Mouse (Mus musculus): ENCODE data around the gene Usp22. TPM values are rescaled to one million over a fixed set of nuclear protein-coding genes. Genes with fewer than 3 reads are reported as not detected.
"Not testable (repeated sequence)": the region's sequence is repeated elsewhere in the genome, so short reads cannot be mapped to it uniquely, and the experiment has no call there.

Usp22 gene
- total RNA-seq, 2 experiments from 2014 or later = 23.3 to 63.5 TPM

DNA sequence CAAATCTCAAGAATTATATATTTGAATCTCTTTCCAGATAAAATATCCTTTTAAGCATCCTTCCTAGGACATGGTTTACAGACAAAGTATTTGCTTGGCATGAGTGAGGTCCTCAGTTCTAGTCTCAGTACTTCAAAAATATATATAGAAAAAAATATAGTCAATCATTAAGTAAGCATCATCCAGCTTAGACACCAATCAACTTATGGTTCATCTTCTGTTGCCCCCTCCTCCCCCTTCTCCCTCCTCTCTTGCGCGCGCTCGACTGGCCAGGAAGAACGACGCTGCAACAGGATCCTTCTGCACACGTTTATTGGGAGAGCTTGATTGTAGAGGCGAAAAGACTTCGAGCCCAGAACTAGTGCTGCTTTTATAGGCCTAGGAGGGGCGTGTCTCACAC, 17.3 kb upstream of the Usp22 start:
- not testable (repeated sequence) for ATAC-seq (replicated peaks; ENCODE audit: poor library complexity, severe bottlenecking)

DNA sequence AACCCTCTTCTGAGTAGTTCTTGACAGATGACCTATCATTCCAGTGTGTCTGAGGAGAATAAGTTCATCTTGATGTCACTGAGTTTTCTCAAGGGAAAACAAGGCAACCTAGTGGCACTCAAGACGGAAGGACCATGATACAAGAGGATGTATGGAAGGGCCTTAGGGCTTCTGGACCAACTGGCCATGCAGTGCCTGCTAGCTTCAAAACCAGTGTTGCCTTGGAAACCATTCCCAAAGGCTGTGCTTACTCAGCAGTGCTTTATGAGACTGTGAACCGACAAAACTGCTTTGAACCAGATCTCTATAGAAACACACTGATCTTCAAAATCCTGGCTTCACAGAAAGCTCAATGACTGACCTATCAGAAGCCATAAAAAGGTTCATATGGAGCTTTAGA, 15.9 kb upstream of the Usp22 start:
- no peak for ATAC-seq (replicated peaks; ENCODE audit: poor library complexity, severe bottlenecking)

DNA sequence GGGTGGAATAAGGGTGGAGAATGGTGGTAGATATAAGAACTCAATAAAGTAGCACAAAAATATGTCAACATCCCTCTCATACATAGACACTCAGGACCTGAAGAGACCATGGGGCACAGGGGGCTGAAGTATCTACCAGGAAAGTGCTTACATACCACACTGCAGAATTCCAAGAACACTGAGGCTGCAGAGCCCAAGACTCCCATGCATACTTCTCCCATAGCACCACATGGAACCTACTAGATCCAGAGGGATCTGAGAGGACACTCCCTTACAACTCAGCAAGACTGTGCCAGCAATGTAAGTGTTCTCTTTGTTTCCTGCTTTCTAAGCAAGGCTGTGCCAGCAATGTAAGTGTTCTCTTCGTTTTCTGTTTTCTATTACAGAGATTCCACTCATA, 9.0 kb upstream of the Usp22 start:
- no peak for ATAC-seq (replicated peaks; ENCODE audit: poor library complexity, severe bottlenecking)

DNA sequence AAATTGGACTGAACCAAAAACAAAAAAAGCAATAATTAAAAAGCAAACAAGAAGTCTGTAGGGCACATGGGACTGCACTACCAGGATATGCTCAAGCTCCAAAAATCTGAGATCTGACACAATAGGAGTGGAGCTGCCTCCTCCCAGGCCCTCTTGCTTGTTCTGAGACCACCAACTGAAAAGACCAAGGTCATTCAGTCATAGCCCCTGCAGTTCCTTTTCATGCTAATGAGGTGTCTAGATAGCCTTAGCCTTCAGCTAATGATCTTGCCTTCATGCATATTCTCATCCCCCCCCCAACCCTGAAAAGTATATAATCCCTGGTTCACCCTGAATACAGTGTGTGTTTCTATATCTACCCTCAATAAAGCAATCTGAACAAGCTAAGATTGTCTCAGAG, 6.8 kb upstream of the Usp22 start:
- no peak for ATAC-seq (replicated peaks; ENCODE audit: poor library complexity, severe bottlenecking)

DNA sequence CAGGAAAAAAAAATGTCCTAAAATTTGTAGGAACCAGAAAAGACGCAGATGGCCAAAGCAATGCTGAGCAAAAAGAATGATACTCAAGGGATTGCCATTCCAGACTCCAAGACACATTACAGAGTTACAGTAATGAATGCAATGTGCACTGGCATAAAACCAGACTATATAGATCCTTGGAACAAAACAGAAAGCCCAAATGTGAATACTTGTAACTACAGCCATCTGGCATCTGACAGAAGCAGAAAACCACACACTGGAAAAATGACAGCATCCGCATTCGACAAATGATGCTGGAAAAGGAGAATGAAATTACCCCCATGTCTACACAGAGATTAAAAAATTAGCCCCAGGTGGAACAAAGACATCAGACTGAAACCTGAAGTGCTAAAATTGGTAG, 5.5 kb upstream of the Usp22 start:
- ATAC-seq (replicated peaks; ENCODE audit: poor library complexity, severe bottlenecking) = no peak

GRCm38 (mm10) chr11:61176321-61176720, 1.5 kb upstream of the Usp22 start:
- peak; percentile 43 for ATAC-seq (replicated peaks; ENCODE audit: poor library complexity, severe bottlenecking)

DNA sequence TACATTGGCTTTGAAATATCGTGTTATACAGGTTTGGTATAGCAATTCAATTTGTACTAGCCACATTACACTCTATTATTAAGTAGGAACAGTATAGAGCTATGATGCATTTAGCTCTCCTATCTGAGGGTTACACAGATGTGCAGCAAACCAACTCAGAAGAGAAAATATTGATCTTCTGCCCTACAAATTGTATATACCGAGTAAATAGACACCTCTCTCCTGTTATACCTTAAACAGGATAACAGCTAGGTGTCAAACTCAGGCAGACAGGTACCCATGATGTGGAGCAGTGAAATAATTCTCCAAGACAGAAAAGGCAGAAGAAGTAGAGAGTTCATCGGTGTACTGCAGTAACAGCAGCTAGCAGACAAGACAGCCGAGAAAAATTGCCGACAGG, 923 bp upstream of the Usp22 start:
- no peak for ATAC-seq (replicated peaks; ENCODE audit: poor library complexity, severe bottlenecking)

DNA sequence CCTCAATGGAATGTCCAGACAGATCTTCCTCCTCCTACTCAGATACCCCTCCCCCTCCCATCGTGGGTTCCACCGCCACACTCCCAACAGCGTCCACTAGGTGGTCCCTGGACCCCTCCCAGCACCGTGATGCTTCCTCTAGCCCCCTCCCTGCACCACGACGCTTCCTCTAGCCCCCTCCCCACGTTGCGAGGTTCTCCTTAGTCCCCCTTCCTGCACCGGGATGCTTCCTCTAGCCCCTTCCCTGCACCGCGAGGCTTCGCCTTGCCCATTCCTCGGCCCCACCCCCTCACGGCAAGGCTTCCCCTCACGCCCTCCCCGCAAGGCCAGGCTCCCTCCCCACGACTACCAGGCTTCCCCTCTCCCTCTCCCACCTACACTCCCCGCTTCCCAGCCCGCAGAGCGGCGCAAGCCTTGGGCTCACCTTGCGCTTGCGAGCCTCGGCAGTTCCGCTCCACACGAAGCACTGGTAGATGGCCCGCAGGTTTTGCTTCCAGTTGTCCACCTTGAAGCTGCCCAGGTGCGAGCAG, 499 bp downstream of the Usp22 start:
- peak; percentile 38 for ATAC-seq (replicated peaks; ENCODE audit: poor library complexity, severe bottlenecking)

DNA sequence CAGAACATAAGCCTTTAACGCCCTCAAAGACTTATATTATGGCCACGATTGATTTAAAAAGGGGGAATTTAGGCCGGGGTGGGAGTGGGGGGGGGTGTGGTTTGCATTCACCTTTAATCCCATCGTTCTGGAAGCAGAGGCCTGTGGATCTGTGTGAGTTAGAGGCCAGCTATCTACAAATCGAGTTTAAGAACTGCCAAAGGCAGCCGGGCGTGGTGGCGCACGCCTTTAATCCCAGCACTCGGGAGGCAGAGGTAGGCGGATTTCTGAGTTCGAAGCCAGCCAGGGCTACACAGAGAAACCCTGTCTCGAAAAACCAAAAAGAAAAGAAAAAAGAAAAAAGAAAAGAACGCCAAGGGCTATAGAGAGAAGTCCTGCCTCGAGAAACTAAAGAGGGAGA, 1.4 kb downstream of the Usp22 start:
- ATAC-seq (replicated peaks; ENCODE audit: poor library complexity, severe bottlenecking) = not testable (repeated sequence)

DNA sequence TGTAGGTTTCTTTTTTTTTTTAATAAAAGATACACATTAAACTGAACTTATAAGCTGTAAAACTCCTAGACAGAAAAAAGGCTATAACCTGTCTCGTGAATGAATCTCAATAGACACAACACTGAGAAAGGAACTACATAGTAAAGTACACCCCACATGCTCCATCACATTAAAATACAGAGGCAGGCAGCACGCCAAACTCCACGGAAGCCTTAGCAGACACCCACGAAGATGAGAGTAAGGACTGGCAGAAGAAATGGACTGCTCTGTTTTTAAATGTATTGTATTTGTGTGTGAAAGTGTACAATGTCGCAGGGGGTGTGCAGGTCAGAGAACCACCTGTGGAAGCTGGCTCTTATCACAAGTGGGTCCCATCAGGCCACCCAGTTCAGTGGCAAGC, 4.7 kb downstream of the Usp22 start:
- no peak for ATAC-seq (replicated peaks; ENCODE audit: poor library complexity, severe bottlenecking)

DNA sequence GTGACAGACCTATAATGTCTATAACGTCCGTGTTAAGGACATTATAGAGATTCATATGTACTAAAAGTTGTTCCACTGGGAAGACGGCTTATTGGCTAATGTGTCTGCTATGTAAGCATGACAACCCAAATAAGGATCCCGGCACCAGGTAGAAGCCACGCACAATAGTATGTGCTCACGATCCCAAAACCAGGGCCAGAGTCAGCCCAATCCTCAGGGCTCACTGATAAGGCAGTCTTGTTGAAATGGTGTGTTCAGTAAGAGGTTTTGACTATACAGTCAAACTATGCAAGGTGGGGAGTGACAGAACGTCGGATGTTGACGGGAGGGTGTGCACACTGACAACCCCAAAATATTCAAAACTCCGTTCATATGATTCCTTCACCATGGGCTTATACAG, 10.0 kb downstream of the Usp22 start:
- ATAC-seq (replicated peaks; ENCODE audit: poor library complexity, severe bottlenecking) = no peak

DNA sequence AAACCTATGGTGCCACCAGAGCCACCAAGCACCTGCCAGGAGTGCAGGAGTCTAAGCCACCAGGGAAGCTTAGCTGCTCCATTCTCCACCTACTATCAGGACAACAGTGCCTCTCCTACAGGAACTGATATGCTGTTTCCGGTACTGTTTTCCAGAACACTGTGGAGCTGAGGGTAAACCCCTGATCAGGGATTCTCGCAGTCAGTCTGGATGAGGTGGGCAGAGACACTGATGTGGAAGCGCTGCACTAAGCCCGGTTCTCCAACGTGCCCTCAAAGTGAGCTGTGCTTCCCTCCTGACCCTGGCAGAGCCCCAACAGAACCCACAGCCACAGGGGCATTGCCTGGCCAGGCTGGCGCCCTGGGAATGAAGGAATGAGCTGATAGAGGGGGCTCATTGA, 10.5 kb downstream of the Usp22 start:
- no peak for ATAC-seq (replicated peaks; ENCODE audit: poor library complexity, severe bottlenecking)

DNA sequence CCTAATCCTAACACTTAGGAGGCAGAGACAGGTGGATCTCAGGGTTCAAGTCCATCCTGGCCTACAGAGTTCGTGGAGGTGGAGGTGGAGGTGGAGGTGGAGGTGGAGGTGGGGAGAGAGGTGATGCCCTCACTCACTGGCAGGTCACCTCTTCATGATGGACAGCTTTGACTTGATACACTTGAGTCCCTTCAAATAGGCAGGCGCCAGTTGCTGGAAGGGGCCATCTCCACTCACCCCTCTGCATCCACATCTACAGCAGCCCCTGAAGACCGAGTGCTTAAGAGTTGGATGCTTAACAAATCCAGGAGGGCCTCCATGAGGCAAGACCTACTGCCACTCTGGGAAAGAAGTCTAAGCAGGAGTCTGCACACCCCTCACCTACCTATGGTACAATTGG, 11.5 kb downstream of the Usp22 start:
- ATAC-seq (replicated peaks; ENCODE audit: poor library complexity, severe bottlenecking) = no peak

GRCm38 (mm10) chr11:61162776-61163175, 12.1 kb downstream of the Usp22 start:
- no peak for ATAC-seq (replicated peaks; ENCODE audit: poor library complexity, severe bottlenecking)

DNA sequence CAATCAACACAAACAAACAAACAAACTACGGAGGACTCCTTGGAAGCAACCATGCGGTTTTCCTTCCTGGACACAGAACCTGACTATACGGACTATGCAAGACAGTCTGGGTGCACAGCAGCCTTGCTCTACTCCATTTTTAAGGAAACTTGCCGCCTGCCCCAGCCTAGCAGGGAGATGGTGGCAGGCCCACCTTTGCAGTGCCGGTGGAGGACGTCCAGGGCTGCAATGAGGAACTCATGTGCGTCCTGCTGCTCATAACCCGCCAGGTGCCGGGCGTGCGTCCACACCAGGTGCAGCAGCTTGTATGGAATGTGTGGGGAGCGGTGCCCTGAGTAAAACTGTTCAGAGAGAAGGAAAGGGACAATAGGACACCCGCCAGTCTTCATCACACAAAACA, 13.7 kb downstream of the Usp22 start:
- ATAC-seq (replicated peaks; ENCODE audit: poor library complexity, severe bottlenecking) = no peak

- peak; percentile 78 for ATAC-seq (replicated peaks; ENCODE audit: poor library complexity, severe bottlenecking)
Measured at GRCm38 (mm10) chr11:61159796-61160732, 14.8 kb downstream of the Usp22 start.

DNA sequence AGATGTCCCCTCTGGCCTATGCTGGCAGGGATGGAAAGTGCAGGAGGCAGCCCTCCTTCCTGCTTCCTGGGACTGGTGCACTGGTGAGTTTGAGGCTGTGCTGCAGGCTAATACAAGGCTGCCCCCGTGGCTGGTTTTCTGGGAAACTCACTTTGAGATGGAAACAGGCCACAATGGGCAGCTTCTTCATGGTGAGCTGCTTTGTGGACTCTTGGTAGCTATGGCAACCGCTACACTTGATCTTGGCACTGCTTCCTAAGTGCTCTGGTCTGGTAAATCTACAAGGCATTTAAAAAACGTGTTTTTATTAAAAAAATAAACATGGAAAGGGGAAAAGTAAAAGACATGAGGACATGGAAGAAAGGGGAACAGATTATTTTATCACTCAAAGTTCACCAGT, 16.7 kb downstream of the Usp22 start:
- ATAC-seq (replicated peaks; ENCODE audit: poor library complexity, severe bottlenecking) = no peak

DNA sequence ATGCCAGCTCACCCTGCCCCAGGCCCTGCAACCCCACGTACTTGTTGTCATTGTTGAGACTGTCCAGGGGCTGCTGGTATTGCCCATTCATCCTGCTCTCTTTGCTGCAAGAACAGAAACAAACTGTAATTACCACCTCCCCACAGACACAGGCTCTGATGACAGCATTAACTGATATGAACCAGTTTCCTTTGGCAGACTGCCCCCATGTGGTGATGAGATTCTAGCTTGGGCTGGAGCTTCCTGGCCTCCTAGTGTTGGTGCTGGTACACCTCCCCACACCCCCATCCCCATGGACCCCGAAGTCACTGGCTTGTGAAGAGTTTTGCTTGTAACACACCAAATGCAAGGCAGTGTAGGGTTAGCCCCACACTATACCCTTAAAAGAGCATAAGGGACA, 19.1 kb downstream of the Usp22 start:
- ATAC-seq (replicated peaks; ENCODE audit: poor library complexity, severe bottlenecking) = 0 out of 2 replicates have a peak, but pooled peaks have one; percentile 13

GRCm38 (mm10) chr11:61150233-61151001, 24.4 kb downstream of the Usp22 start:
- ATAC-seq (replicated peaks; ENCODE audit: poor library complexity, severe bottlenecking) = no peak; the same call in 1 of the 2 replicates

DNA sequence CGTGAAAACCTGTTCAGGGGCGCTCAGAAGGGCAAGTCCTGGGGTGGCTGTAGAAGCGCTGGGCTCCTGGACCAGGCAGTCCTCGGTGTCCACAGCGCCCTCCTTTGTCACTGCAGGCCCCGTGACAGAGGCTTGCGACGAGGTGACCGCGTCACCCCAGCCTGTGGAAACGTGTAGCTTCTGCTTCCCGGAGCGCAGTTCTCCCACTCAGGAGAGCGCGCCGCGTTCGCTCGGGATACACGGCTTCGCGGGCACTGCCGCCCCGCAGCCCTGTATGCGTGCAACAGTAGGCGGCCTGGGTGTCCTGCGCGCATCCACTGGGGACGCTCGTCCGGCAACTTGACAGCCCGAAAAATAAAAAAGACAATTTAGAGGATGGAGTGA, 27.6 kb downstream of the Usp22 start:
- 0 out of 2 replicates have a peak, but pooled peaks have one; percentile 6 for ATAC-seq (replicated peaks; ENCODE audit: poor library complexity, severe bottlenecking)

DNA sequence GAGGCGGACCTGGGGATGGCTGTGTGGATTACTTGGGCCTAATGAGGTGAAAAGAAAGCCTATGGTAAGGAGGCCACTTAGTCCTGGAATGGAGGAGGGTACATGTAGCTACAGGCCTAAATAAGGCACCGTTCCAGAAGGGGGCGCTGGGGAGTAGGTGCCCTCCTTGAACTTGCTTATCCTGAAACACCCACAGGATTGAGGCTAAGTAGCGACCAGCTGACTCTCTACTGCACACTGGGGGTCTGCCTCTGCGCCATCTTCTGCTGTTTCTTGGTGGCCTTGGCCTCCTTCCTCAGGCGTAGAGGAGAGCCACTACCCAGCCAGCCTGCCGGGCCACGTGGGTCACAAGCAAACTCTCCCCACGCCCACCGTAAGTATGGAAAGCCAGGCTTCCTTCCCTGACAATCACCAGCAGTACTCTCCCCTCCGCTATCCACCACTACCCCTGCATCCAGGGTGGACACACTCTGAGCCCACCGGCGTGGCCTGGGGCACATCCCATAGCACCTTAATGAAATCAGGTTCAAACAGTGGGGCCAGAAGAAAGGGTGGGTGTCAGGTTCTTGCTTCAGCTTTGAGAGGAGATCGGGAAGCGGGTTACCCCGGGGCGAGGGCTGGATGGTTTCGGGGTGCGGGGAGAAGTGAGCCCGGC, 28.1 kb downstream of the Usp22 start:
- peak; percentile 24; the same call in 1 of the 2 replicates for ATAC-seq (replicated peaks; ENCODE audit: poor library complexity, severe bottlenecking)
